Mouse (Mus musculus) midbrain, embryonic 14.5 days (tissue): ENCODE results near the gene Iars. TPM values are rescaled to one million over a fixed set of nuclear protein-coding genes. Genes with fewer than 3 reads are reported as not detected.
"Not testable (repeated sequence)": the region's sequence is repeated elsewhere in the genome, so short reads cannot be mapped to it uniquely, and the experiment has no call there.

Source experiments
- ATAC-seq: fragments of 200-750 bp; cut with Nextera tagmentation; 2 replicates; pipeline ENCODE4 v1.8.0; 2017; ENCODE audit warnings: moderate number of reproducible peaks, moderate library complexity; ENCODE audit not compliant: low FRiP score, low TSS enrichment
- DNase-seq: peaks from one replicate; pipeline ENCODE4 v3.0.0-alpha.2; 2015
- H3K27ac ChIP-seq: fragments of 300-500 bp; sonication (generic); replicated peaks from 2 replicates; pipeline ENCODE4 v1.5.1; 2014; ENCODE audit warnings: mild to moderate bottlenecking, low read depth, low read length, moderate library complexity
- H3K27me3 ChIP-seq: fragments of 300-500 bp; sonication (generic); 2 replicates; pipeline ENCODE4 v1.6.1; 2014; ENCODE audit warnings: low read length, control low read depth, mixed read lengths; ENCODE audit not compliant: control insufficient read depth, insufficient read depth
- H3K36me3 ChIP-seq: fragments of 300-500 bp; sonication (generic); 2 replicates; pipeline ENCODE4 v1.6.1; 2014; ENCODE audit warnings: low read length, control low read depth; ENCODE audit not compliant: control insufficient read depth, insufficient read depth
- H3K4me1 ChIP-seq: fragments of 300-500 bp; sonication (generic); 2 replicates; pipeline ENCODE4 v1.6.1; 2014; ENCODE audit warnings: mild to moderate bottlenecking, antibody characterized with exemption, low read length, control low read depth; ENCODE audit not compliant: control insufficient read depth, insufficient read depth
- H3K4me2 ChIP-seq: fragments of 300-500 bp; sonication (generic); 2 replicates; pipeline ENCODE4 v1.6.1; 2014; ENCODE audit warnings: mild to moderate bottlenecking, low read length, moderate library complexity
- H3K4me3 ChIP-seq: fragments of 300-500 bp; sonication (generic); replicated peaks from 2 replicates; pipeline ENCODE4 v1.5.1; 2014; ENCODE audit warnings: low read depth, low read length
- H3K9ac ChIP-seq: fragments of 300-500 bp; sonication (generic); replicated peaks from 2 replicates; pipeline ENCODE4 v1.6.1; 2014; ENCODE audit warnings: mild to moderate bottlenecking, low read length, moderate library complexity
- H3K9me3 ChIP-seq: fragments of 300-500 bp; sonication (generic); 2 replicates; pipeline ENCODE4 v1.6.1; 2016; ENCODE audit warnings: low read length, control low read depth, mixed read lengths; ENCODE audit not compliant: control insufficient read depth
- WGBS: fragments of 180-500 bp; shearing (Covaris S2); extraction: QIAGEN DNeasy Blood & Tissue Kit; methylation state at CpG from one replicate; pipeline ENCODE4 v1.1.7; 2014; 5-methylcytosine and 5-hydroxymethylcytosine counted together
- polyA plus RNA-seq: library from polyadenylated mRNA; unstranded; fragments of >200 nt; fragmentation: Nextera tagmentation; extraction: Ambion mirVana; gene quantifications from 2 replicates; pipeline ENCODE4 v1.2.1, GENCODE M21; 2014

Gene Iars
- polyA plus RNA-seq, 1 experiment from 2014 or later, result 53.4 TPM

GRCm38 (mm10) chr13:49762208-49762607 lies 80.3 kb downstream of the Iars start:
- no peak for ATAC-seq
- Histone ChIP-seq H3K4me2 (no peak overlapping the region), H3K27me3 (no peaks in the 10 kb centered on the region), H3K36me3 (no peaks in the 10 kb centered on the region), H3K4me3 (no peak overlapping the region), H3K4me1 (no peaks in the 10 kb centered on the region), H3K9ac (no peak overlapping the region), H3K27ac (no peak overlapping the region), H3K9me3 (no peaks in the 10 kb centered on the region)
- no peak for DNase-seq
- WGBS, result 89% methylated on average over 14 of the region's 14 CpGs

- ATAC-seq (no peak), DNase-seq (no peak)
- WGBS, result 72% methylated on average over 8 of the region's 8 CpGs
Measured at GRCm38 (mm10) chr13:49765306-49765705, 83.4 kb downstream of the Iars start.

GRCm38 (mm10) chr13:49766269-49766668 lies 84.4 kb downstream of the Iars start:
- DNase-seq, result peak; percentile 15
- no peaks in the 10 kb centered on the region for H3K9me3 ChIP-seq
- no peak overlapping the region for H3K4me2 ChIP-seq
- H3K27ac ChIP-seq, result no peak overlapping the region
- peak; percentile 40; the same call in 1 of the 2 replicates for ATAC-seq
- WGBS, result 55% methylated on average over 9 of the region's 9 CpGs
- H3K9ac ChIP-seq, result no peak overlapping the region
- H3K4me3 ChIP-seq, result no peak overlapping the region
- H3K4me1 ChIP-seq, result no peaks in the 10 kb centered on the region
- no peaks in the 10 kb centered on the region for H3K36me3 ChIP-seq
- no peaks in the 10 kb centered on the region for H3K27me3 ChIP-seq

More at GRCm38 (mm10) chr13:49765306-49765705, 83.4 kb downstream of the Iars start:
- H3K36me3 ChIP-seq, result no peaks in the 10 kb centered on the region
- H3K4me3 ChIP-seq, result no peak overlapping the region
- H3K4me2 ChIP-seq, result no peak overlapping the region
- no peak overlapping the region for H3K9ac ChIP-seq
- no peaks in the 10 kb centered on the region for H3K4me1 ChIP-seq
- H3K27ac ChIP-seq, result no peak overlapping the region
- H3K9me3 ChIP-seq, result no peaks in the 10 kb centered on the region
- no peaks in the 10 kb centered on the region for H3K27me3 ChIP-seq

GRCm38 (mm10) chr13:49768048-49768447 lies 86.1 kb downstream of the Iars start:
- Histone ChIP-seq H3K9me3 (no peaks in the 10 kb centered on the region), H3K4me2 (no peak overlapping the region), H3K4me3 (no peak overlapping the region), H3K4me1 (no peaks in the 10 kb centered on the region), H3K36me3 (no peaks in the 10 kb centered on the region), H3K27ac (no peak overlapping the region), H3K9ac (no peak overlapping the region), H3K27me3 (no peaks in the 10 kb centered on the region)
- ATAC-seq (no peak), DNase-seq (no peak)
- WGBS, result 92% methylated on average over 2 of the region's 2 CpGs

GRCm38 (mm10) chr13:49769111-49769510 lies 87.2 kb downstream of the Iars start:
- H3K27ac ChIP-seq, result no peak overlapping the region
- H3K4me2 ChIP-seq, result no peak overlapping the region
- 77% methylated on average over 16 of the region's 16 CpGs for WGBS
- no peak overlapping the region for H3K9ac ChIP-seq
- no peaks in the 10 kb centered on the region for H3K9me3 ChIP-seq
- no peak overlapping the region for H3K4me3 ChIP-seq
- H3K36me3 ChIP-seq, result no peaks in the 10 kb centered on the region
- DNase-seq, result no peak
- H3K27me3 ChIP-seq, result no peaks in the 10 kb centered on the region
- ATAC-seq, result no peak
- no peaks in the 10 kb centered on the region for H3K4me1 ChIP-seq

- ATAC-seq, H3K36me3 ChIP-seq, DNase-seq, H3K9me3 ChIP-seq, H3K4me1 ChIP-seq, H3K27ac ChIP-seq, H3K4me2 ChIP-seq, H3K27me3 ChIP-seq, H3K9ac ChIP-seq, H3K4me3 ChIP-seq: not testable (repeated sequence)
Measured at GRCm38 (mm10) chr13:49771536-49771935, 89.6 kb downstream of the Iars start.

Other genes starting within 250 kb of the Iars start
- gene Tes3-ps, start 188.8 kb upstream of the Iars start, polyA plus RNA-seq, result 0.53 and 0.78 TPM in 2 replicates
- gene Ecm2, start 177.3 kb upstream of the Iars start, polyA plus RNA-seq, result 0.97 and 1.2 TPM in 2 replicates
- 0.27 and 0.88 TPM in 2 replicates for gene Aspn, start 137.7 kb upstream of the Iars start, polyA plus RNA-seq
- gene Omd, start 99.6 kb upstream of the Iars start, polyA plus RNA-seq, result 0.30 TPM in 1 of 2 replicates, not detected in the other
- 0.59 and 7.7 TPM in 2 replicates for gene Ogn, start 74.1 kb upstream of the Iars start, polyA plus RNA-seq
- gene Cenpp, start 29.3 kb upstream of the Iars start, polyA plus RNA-seq, result 7.4 and 9.6 TPM in 2 replicates
- gene Nol8, start 29.0 kb upstream of the Iars start, polyA plus RNA-seq, result 18.0 and 22.4 TPM in 2 replicates
- gene Gm30302, start 116.9 kb downstream of the Iars start, polyA plus RNA-seq, result not detected in 2 replicates